Mouse (Mus musculus) layer of hippocampus, adult 2 months (tissue): ENCODE measurements around the gene Calm4. TPM values are rescaled to one million over a fixed set of nuclear protein-coding genes. Genes with fewer than 3 reads are reported as not detected.
"Not testable (repeated sequence)": the region's sequence is repeated elsewhere in the genome, so short reads cannot be mapped to it uniquely, and the experiment has no call there.

Experiments
- DNase-seq, 2 experiments: peaks; one replicate each; pipeline ENCODE4 v3.0.0; 2022; ENCODE audit warnings: low spot score in 2 of 2
- H3K27ac ChIP-seq: fragments of 200-600 bp; 2 replicates; pipeline ENCODE4 v1.8.1; 2022
- H3K4me3 ChIP-seq: fragments of 200-600 bp; 2 replicates; pipeline ENCODE4 v1.8.1; 2022; ENCODE audit warnings: mild to moderate bottlenecking
- CTCF ChIP-seq: fragments of 200-600 bp; conservative IDR thresholded peaks from 2 replicates; pipeline ENCODE4 v1.8.1; 2022; ENCODE audit warnings: antibody characterized with exemption, mild to moderate bottlenecking, moderate library complexity
- total RNA-seq, 2 experiments: library from RNA; stranded (reverse); gene quantifications; 2 replicates each; pipeline ENCODE4 v1.2.3; 2021

Calm4 gene
- total RNA-seq, 2 experiments from 2014 or later = not detected

DNA sequence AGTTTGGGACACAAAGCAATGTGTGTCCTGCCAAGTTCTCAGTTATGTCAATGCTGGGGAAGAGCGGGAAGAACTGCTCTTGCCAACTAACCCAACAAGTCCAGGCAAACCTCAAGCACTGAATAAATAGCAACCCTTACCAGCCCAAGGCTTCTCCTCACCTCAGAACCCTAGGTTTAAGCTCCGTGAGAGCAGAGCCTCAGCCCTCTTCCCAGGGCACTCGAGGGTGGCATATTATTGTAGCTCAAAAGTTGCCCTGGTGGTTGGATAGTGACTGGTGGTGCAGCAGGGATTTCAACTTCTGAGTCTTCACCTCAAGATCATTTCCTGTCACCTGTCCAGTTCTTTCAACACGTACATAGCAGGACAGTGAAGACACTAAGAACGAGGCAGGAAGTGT, 6.0 kb upstream of the Calm4 start:
- no peak for TF ChIP-seq CTCF
- Histone ChIP-seq H3K4me3 (no peak overlapping the region), H3K27ac (no peak overlapping the region)
- no peak for DNase-seq

DNA sequence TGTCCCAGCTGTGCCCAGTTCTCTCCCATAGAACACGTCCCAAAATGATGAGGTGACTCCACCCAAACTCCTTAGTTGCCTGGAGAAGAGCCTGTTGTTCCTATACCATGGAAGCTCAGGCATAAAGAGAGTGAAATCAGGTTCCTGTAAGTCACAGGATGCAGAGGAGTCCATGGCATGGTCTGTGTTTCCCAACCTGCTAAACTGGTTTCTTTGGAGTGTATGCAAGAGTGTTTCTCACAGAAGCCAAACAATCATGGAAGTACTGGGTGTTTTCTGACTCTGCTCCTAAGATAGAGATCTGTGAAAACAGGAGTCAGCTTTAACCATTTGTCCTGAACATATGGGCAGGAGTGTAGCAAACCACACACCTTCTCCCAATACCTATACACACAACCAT, 5.6 kb upstream of the Calm4 start:
- no peak overlapping the region for H3K27ac ChIP-seq
- no peak for TF ChIP-seq CTCF

GRCm38 (mm10) chr13:3832450-3832849, 5.1 kb upstream of the Calm4 start:
- TF ChIP-seq CTCF = no peak
- no peak for DNase-seq
- Histone ChIP-seq H3K4me3 (no peak overlapping the region), H3K27ac (no peak overlapping the region)

More for the DNA sequence above, 5.6 kb upstream of the Calm4 start:
- H3K4me3 ChIP-seq = no peak overlapping the region
- no peak for DNase-seq

- H3K4me3 ChIP-seq, H3K27ac ChIP-seq, DNase-seq: not testable (repeated sequence)
These were observed 3.9 kb upstream of the Calm4 start for GRCm38 (mm10) chr13:3833644-3834043.

GRCm38 (mm10) chr13:3840662-3841061, 3.1 kb downstream of the Calm4 start:
- not testable (repeated sequence) for H3K4me3 ChIP-seq, DNase-seq, H3K27ac ChIP-seq

- Histone ChIP-seq H3K27ac (no peak overlapping the region), H3K4me3 (no peak overlapping the region)
- TF ChIP-seq CTCF = no peak
- no peak for DNase-seq
These were observed 12.8 kb downstream of the Calm4 start for GRCm38 (mm10) chr13:3850330-3850729.

GRCm38 (mm10) chr13:3853648-3854333, 16.2 kb downstream of the Calm4 start, which contains the start of gene Calm5:
Gene Calm5 (plus strand): TSS chr13:3854173.
- not testable (repeated sequence) for DNase-seq, H3K4me3 ChIP-seq, H3K27ac ChIP-seq

- H3K4me3 ChIP-seq = no peak overlapping the region
- DNase-seq = no peak
These were observed 17.3 kb downstream of the Calm4 start for GRCm38 (mm10) chr13:3854856-3855255.

DNA sequence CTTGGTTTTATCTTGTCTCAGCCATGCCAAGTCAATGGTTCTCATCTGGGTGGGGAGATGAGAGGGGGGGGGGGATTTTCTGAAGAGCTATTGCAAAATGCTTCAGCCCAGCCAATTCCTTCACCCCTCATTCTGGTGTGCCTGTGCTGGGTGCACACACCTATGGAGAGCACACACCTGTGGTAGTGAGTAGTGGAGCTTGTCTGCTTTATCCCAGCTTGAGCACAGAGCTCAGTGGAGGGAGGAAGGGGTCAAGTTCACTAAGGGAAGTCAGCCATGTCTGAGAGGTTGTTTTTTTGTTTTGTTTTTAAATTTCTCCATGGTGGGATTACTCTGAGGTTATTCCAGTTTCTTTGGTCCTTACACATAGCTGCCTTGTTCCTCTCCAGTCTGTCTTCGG, 18.7 kb downstream of the Calm4 start:
- Histone ChIP-seq H3K27ac (no peak overlapping the region), H3K4me3 (no peak overlapping the region)
- no peak for TF ChIP-seq CTCF
- no peak for DNase-seq

More at GRCm38 (mm10) chr13:3854856-3855255, 17.3 kb downstream of the Calm4 start:
- no peak overlapping the region for H3K27ac ChIP-seq
- no peak for TF ChIP-seq CTCF

DNA sequence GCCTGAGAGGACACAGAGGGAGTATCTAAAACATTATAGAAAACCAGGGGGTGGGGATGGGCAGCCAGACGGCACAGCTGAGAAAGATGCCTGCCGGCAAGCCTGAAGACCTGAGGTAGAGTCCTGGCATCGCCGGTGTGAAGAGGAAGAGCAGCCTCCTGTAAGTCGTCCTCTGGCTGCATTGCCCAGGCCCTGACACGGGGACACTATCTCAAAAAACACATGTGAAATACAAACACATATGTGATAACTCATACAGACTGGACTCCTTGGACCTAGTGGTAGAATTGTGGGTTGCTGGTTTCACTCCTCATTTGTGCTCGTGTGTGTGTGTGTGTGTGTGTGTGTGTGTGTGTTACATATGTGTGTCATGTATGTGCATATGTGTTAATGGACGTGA, 23.7 kb downstream of the Calm4 start:
- Histone ChIP-seq H3K4me3 (no peak overlapping the region), H3K27ac (no peak overlapping the region)
- DNase-seq = no peak
- no peak for TF ChIP-seq CTCF

- no peak overlapping the region for H3K27ac ChIP-seq
- H3K4me3 ChIP-seq = no peak overlapping the region
- TF ChIP-seq CTCF = no peak
- DNase-seq = no peak
These were observed 24.8 kb downstream of the Calm4 start for GRCm38 (mm10) chr13:3862325-3862724.

- Histone ChIP-seq H3K27ac (no peak overlapping the region), H3K4me3 (no peak overlapping the region)
- peak; percentile 41 for TF ChIP-seq CTCF
- DNase-seq = peak; percentile 16 to 41
These were observed 25.5 kb downstream of the Calm4 start for GRCm38 (mm10) chr13:3862922-3863580.

DNA sequence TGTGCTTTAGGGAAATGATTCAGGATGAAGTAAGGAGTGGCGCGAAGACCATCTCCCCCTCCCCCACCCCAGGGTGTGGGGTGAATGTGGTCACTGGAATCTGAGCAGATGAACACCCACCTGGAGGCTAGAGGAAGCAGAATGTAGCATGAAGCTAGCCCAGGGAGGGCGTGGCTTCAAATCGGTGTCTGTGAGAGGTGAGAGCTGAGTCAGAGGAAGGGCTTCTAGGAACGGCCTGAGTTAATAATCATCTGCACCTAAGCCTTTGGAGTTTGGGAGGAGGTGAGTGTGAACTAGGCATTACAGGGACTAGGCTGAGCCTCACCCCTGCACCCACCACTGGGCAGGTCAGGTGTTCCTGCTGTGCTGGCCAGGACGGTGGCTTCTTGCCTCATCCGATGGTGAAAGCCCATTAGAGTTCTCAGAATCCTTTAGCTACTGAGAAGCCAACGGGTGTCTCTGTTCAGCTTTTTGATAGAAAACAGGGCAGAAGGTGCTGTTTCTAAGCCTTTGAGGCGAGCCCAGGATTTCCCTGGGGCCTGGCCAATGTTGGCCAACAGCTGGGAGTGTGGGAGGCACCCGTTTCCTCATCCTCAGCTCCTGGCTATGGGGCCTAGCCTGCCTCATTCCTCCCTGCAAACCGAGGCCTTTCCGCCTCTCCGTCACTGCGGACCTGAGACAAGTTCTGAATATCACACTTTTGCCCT, 28.2 kb downstream of the Calm4 start:
- H3K27ac ChIP-seq = peak overlapping the region; percentile 36; the same call in 1 of the 2 replicates
- DNase-seq = no peak
- H3K4me3 ChIP-seq = no peak overlapping the region
- no peak for TF ChIP-seq CTCF
